Mouse (Mus musculus): Measurements from ENCODE around the gene Lamb1. TPM values are rescaled to one million over a fixed set of nuclear protein-coding genes. Genes with fewer than 3 reads are reported as not detected.

Lamb1 gene
- 13.6 and 17.5 TPM in 2 replicates for polyA plus RNA-seq (2014; fragmentation: Nextera tagmentation; extraction: Ambion mirVana)

DNA sequence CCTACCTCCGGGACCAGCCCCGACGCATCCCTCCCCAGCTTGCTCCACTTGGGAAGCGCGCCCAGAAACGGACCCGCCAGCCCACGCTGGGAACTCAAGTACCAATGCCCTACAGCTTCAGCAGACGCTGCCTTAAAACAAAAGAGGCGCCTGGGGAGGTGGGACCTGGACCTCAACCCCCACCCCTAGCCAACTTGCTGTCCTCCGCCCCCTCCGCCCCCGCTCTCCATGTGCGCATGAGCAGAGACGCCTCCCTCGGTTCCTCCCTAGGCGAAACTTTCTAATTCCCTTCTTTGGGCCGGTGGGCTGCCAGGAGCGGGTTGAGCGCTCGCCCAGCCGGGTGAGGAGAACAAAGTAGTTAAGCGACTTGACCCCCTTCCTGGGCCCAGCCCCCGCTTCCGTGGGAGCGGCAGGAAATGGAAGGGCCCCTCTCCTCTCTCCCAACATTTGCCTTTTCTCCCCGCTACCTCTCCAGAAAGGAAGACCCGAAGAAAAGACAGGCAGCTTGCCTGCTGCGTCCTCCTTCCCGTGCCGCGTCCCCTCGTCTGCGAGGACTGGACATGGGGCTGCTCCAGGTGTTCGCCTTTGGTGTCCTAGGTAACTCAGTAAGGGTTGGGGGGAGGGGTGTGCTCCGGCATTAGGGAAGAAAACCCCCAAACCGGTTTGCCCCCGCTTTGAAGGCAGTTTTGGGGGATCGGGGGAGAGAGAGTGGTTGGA lies at the start of gene Lamb1:
Lamb1 (plus strand) TSS at position 230 of the 717 bp plus-strand sequence.
- Histone ChIP-seq H3K9me3 (replicated peaks; ENCODE audit: control insufficient read depth, low read length) (no peaks in the 10 kb centered on the region), H3K36me3 (ENCODE audit: control insufficient read depth, insufficient read depth, low read length) (no peaks in the 10 kb centered on the region), H3K4me1 (ENCODE audit: control insufficient read depth, insufficient read depth, low read length) (peaks cover 3% of the 10 kb centered on the region; the same call in 1 of the 2 replicates), H3K27me3 (replicated peaks; ENCODE audit: control insufficient read depth, insufficient read depth, low read length) (peaks cover 38% of the 10 kb centered on the region), H3K4me3 (ENCODE audit: low read depth, low read length) (peak within 1 kb of the TSS; percentile 40), H3K4me2 (ENCODE audit: low read length) (peak within 1 kb of the TSS; percentile 72), H3K27ac (ENCODE audit: low read depth, low read length) (no peak within 1 kb of the TSS; the same call in 1 of the 2 replicates), H3K9ac (ENCODE audit: low read length) (peak within 1 kb of the TSS; percentile 52)
- DNase-seq (ENCODE audit: low spot score) (peak; percentile 40), ATAC-seq (peak; percentile 45; the same call in 1 of the 2 replicates)
- under 1% methylated on average over 39 of the region's 39 CpGs for WGBS

DNA sequence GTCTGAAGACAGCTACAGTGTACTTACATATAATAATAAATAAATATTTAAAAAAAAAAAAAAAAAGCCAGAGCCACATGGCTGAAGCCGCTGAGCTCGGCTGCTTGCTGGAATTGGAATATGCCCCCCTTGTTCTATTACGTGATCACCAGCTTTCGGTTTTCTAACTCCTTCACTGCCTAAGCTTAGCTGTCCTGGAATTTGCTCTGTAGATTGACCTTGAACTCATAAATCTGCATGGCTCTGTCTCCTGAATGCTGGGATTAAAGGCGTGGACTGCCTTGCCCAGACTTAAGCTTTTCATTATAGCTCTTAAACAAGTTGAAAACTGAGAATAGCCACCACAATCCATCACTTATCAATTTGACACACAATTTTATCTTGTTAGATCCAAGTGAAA lies 47.8 kb upstream of the Lamb1 start:
- 87% methylated on average over 5 of the region's 5 CpGs for WGBS
- ATAC-seq (no peak), DNase-seq (ENCODE audit: low spot score) (no peak)

DNA sequence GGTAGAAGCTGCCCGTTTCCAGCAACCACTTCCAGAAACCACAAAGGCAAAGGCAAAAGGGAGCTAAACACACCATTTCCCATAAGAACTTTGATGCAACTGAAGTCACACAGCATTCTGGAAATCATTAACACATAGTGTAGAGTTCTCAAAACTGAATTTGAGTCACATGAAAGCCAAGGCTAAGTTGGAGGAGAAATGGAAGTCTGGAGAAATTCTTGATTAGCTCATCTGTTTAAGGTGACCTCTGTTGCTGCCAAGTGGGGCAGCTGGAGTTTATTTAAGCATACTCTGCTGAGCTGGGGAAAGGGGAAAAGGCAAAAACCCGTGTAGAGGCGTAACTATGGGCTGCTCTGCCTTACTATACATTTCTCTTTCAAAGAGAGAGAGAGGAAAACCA lies 46.3 kb upstream of the Lamb1 start:
- Histone ChIP-seq H3K9ac (ENCODE audit: low read length) (no peak overlapping the region), H3K4me3 (ENCODE audit: low read depth, low read length) (no peak overlapping the region), H3K4me2 (ENCODE audit: low read length) (no peak overlapping the region), H3K36me3 (ENCODE audit: control insufficient read depth, insufficient read depth, low read length) (no peaks in the 10 kb centered on the region), H3K27me3 (replicated peaks; ENCODE audit: control insufficient read depth, insufficient read depth, low read length) (no peaks in the 10 kb centered on the region), H3K4me1 (ENCODE audit: control insufficient read depth, insufficient read depth, low read length) (peaks cover 5% of the 10 kb centered on the region), H3K9me3 (replicated peaks; ENCODE audit: control insufficient read depth, low read length) (no peaks in the 10 kb centered on the region), H3K27ac (ENCODE audit: low read depth, low read length) (no peak overlapping the region)
- WGBS: 78% methylated on average over 3 of the region's 3 CpGs
- ATAC-seq (no peak), DNase-seq (ENCODE audit: low spot score) (no peak)

More for the DNA sequence above, 47.8 kb upstream of the Lamb1 start:
- Histone ChIP-seq H3K27ac (ENCODE audit: low read depth, low read length) (no peak overlapping the region), H3K9me3 (replicated peaks; ENCODE audit: control insufficient read depth, low read length) (no peaks in the 10 kb centered on the region), H3K4me2 (ENCODE audit: low read length) (no peak overlapping the region), H3K4me3 (ENCODE audit: low read depth, low read length) (no peak overlapping the region), H3K36me3 (ENCODE audit: control insufficient read depth, insufficient read depth, low read length) (no peaks in the 10 kb centered on the region), H3K9ac (ENCODE audit: low read length) (no peak overlapping the region), H3K27me3 (replicated peaks; ENCODE audit: control insufficient read depth, insufficient read depth, low read length) (no peaks in the 10 kb centered on the region), H3K4me1 (ENCODE audit: control insufficient read depth, insufficient read depth, low read length) (peaks cover 3% of the 10 kb centered on the region)

- Histone ChIP-seq H3K27ac (ENCODE audit: low read depth, low read length) (no peak overlapping the region), H3K36me3 (ENCODE audit: control insufficient read depth, insufficient read depth, low read length) (no peaks in the 10 kb centered on the region), H3K9ac (ENCODE audit: low read length) (no peak overlapping the region), H3K4me2 (ENCODE audit: low read length) (no peak overlapping the region), H3K27me3 (replicated peaks; ENCODE audit: control insufficient read depth, insufficient read depth, low read length) (no peaks in the 10 kb centered on the region; the same call in 1 of the 2 replicates), H3K4me3 (ENCODE audit: low read depth, low read length) (no peak overlapping the region), H3K9me3 (replicated peaks; ENCODE audit: control insufficient read depth, low read length) (no peaks in the 10 kb centered on the region), H3K4me1 (ENCODE audit: control insufficient read depth, insufficient read depth, low read length) (peaks cover 3% of the 10 kb centered on the region; the same call in 1 of the 2 replicates)
- WGBS: 65% methylated on average over 6 of the region's 6 CpGs
- DNase-seq (ENCODE audit: low spot score) (peak; percentile 67), ATAC-seq (peak; percentile 46; the same call in 1 of the 2 replicates)
Measured at GRCm38 (mm10) chr12:31221522-31221921, 43.5 kb upstream of the Lamb1 start.

- peaks cover 3% of the 10 kb centered on the region; the same call in 1 of the 2 replicates for H3K4me1 ChIP-seq (ENCODE audit: control insufficient read depth, insufficient read depth, low read length)
- 3% methylated on average over 2 of the region's 2 CpGs for WGBS
- ATAC-seq: no peak
Measured at GRCm38 (mm10) chr12:31222282-31222681, 42.8 kb upstream of the Lamb1 start.

DNA sequence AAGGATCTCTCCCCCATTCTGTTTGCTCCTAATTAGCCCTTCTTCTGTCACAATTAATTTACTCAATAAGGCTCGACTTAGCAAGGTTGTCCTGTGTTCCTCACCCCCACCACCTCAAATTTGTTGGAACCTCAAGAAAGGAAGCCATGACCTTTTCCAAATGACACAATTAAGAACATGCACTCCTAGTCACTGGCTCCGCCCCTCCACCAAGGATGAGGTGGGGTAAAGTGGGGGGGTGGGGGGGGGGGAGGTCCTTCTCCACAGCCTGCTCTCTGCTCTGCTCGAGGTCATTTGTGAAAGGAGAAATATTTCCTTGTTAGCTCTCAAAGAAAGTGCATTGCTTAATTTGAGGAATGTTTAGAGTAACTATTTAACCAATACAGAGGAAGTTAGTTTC lies 42.3 kb upstream of the Lamb1 start:
- ATAC-seq: no peak
- WGBS: 2% methylated on average over 3 of the region's 3 CpGs

More at GRCm38 (mm10) chr12:31222282-31222681, 42.8 kb upstream of the Lamb1 start:
- DNase-seq (ENCODE audit: low spot score): no peak
- Histone ChIP-seq H3K27me3 (replicated peaks; ENCODE audit: control insufficient read depth, insufficient read depth, low read length) (no peaks in the 10 kb centered on the region; the same call in 1 of the 2 replicates), H3K9ac (ENCODE audit: low read length) (no peak overlapping the region), H3K4me3 (ENCODE audit: low read depth, low read length) (no peak overlapping the region), H3K4me2 (ENCODE audit: low read length) (no peak overlapping the region), H3K27ac (ENCODE audit: low read depth, low read length) (no peak overlapping the region), H3K9me3 (replicated peaks; ENCODE audit: control insufficient read depth, low read length) (no peaks in the 10 kb centered on the region), H3K36me3 (ENCODE audit: control insufficient read depth, insufficient read depth, low read length) (no peaks in the 10 kb centered on the region)

GRCm38 (mm10) chr12:31225451-31225850 lies 39.6 kb upstream of the Lamb1 start:
- Histone ChIP-seq H3K4me3 (ENCODE audit: low read depth, low read length) (no peak overlapping the region), H3K36me3 (ENCODE audit: control insufficient read depth, insufficient read depth, low read length) (no peaks in the 10 kb centered on the region), H3K9me3 (replicated peaks; ENCODE audit: control insufficient read depth, low read length) (no peaks in the 10 kb centered on the region), H3K27ac (ENCODE audit: low read depth, low read length) (no peak overlapping the region), H3K9ac (ENCODE audit: low read length) (no peak overlapping the region), H3K27me3 (replicated peaks; ENCODE audit: control insufficient read depth, insufficient read depth, low read length) (no peaks in the 10 kb centered on the region; the same call in 1 of the 2 replicates), H3K4me1 (ENCODE audit: control insufficient read depth, insufficient read depth, low read length) (peaks cover 3% of the 10 kb centered on the region; the same call in 1 of the 2 replicates), H3K4me2 (ENCODE audit: low read length) (no peak overlapping the region)
- WGBS: 38% methylated on average over 8 of the region's 8 CpGs
- ATAC-seq (no peak), DNase-seq (ENCODE audit: low spot score) (no peak)

More for the DNA sequence above, 42.3 kb upstream of the Lamb1 start:
- H3K4me3 ChIP-seq (ENCODE audit: low read depth, low read length): no peak overlapping the region
- peaks cover 3% of the 10 kb centered on the region; the same call in 1 of the 2 replicates for H3K4me1 ChIP-seq (ENCODE audit: control insufficient read depth, insufficient read depth, low read length)
- H3K9me3 ChIP-seq (replicated peaks; ENCODE audit: control insufficient read depth, low read length): no peaks in the 10 kb centered on the region
- no peak overlapping the region for H3K27ac ChIP-seq (ENCODE audit: low read depth, low read length)
- no peak overlapping the region for H3K4me2 ChIP-seq (ENCODE audit: low read length)
- DNase-seq (ENCODE audit: low spot score): no peak
- no peak overlapping the region for H3K9ac ChIP-seq (ENCODE audit: low read length)
- H3K36me3 ChIP-seq (ENCODE audit: control insufficient read depth, insufficient read depth, low read length): no peaks in the 10 kb centered on the region
- H3K27me3 ChIP-seq (replicated peaks; ENCODE audit: control insufficient read depth, insufficient read depth, low read length): no peaks in the 10 kb centered on the region; the same call in 1 of the 2 replicates

DNA sequence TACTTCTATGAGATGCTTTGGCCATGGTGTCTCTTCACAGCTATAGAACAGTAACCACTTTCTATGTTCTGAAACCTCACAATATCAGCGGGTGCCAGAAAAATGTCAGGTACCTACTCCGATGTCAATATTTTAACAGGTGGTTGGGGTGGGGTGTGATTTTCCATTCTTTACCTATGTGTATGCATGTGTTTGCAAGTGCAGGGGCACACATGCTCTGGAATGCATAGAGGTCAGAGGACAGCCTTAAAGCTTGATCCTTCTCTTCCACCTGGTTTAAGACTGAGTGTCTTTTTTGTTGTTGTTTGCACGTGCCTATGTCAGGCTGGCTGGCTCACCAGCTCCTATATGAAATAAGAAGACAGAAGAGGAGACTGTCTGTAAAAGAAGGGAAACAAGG lies 37.9 kb upstream of the Lamb1 start:
- peaks cover 3% of the 10 kb centered on the region; the same call in 1 of the 2 replicates for H3K4me1 ChIP-seq (ENCODE audit: control insufficient read depth, insufficient read depth, low read length)
- ATAC-seq (no peak), DNase-seq (ENCODE audit: low spot score) (no peak)
- H3K27me3 ChIP-seq (replicated peaks; ENCODE audit: control insufficient read depth, insufficient read depth, low read length): no peaks in the 10 kb centered on the region; the same call in 1 of the 2 replicates
- no peak overlapping the region for H3K9ac ChIP-seq (ENCODE audit: low read length)
- no peaks in the 10 kb centered on the region for H3K36me3 ChIP-seq (ENCODE audit: control insufficient read depth, insufficient read depth, low read length)
- no peak overlapping the region for H3K27ac ChIP-seq (ENCODE audit: low read depth, low read length)
- H3K9me3 ChIP-seq (replicated peaks; ENCODE audit: control insufficient read depth, low read length): no peaks in the 10 kb centered on the region
- no peak overlapping the region for H3K4me2 ChIP-seq (ENCODE audit: low read length)
- no peak overlapping the region for H3K4me3 ChIP-seq (ENCODE audit: low read depth, low read length)
- WGBS: 89% methylated on average over 3 of the region's 3 CpGs

DNA sequence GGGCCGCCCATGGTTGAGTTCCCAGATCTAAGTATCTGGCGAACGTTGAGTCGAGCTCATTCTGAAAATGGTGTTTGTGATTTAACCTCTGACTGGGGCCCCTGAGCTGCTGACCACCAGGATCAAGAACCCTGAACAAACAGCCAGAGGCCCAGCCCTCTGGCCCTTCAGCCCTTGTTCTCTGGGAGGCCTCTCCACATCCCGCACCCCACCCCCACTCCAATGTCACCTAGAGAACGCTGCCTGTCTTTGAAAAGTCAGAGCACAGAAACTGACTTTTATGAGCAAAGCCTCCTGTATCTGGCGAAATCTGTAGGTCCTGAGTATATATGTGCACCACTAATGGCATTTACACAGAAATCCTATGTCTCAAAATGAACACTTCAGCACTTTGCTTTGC lies 36.2 kb upstream of the Lamb1 start:
- Histone ChIP-seq H3K9me3 (replicated peaks; ENCODE audit: control insufficient read depth, low read length) (no peaks in the 10 kb centered on the region), H3K4me3 (ENCODE audit: low read depth, low read length) (no peak overlapping the region), H3K27ac (ENCODE audit: low read depth, low read length) (no peak overlapping the region), H3K4me1 (ENCODE audit: control insufficient read depth, insufficient read depth, low read length) (no peaks in the 10 kb centered on the region), H3K36me3 (ENCODE audit: control insufficient read depth, insufficient read depth, low read length) (no peaks in the 10 kb centered on the region), H3K9ac (ENCODE audit: low read length) (no peak overlapping the region), H3K4me2 (ENCODE audit: low read length) (no peak overlapping the region), H3K27me3 (replicated peaks; ENCODE audit: control insufficient read depth, insufficient read depth, low read length) (no peaks in the 10 kb centered on the region; the same call in 1 of the 2 replicates)
- ATAC-seq (no peak), DNase-seq (ENCODE audit: low spot score) (no peak)
- WGBS: 75% methylated on average over 7 of the region's 7 CpGs

Data from forebrain, embryonic 14.5 days (tissue).